Mouse (Mus musculus): ENCODE measurements at regions not wholly inside any gene's neighbourhood (a gene's known extent, or its start where the extent isn't known, plus 50 kb on each side); places are given as distances from the start of the nearest gene placed in this dataset.

DNA sequence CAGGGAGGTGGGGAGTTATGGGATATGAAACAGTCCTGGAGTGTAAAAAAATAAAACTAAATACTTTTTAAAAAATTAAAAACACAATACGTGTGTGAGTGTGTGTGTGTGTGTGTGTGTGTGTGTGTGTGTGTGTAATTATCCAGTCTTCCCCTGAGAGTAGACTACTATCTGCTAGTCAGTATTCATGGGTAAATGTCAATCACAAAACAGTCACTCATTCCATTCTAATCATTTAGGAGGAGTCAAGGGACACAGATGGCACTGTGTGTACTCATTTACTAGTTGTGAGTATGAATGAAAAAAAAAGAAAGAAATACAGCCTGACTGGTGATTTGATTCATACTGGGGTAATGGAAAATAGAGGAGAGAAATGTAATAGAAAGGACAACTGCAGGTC, 226.5 kb downstream of the Mpdz start:
- DNase-seq: no peak

GRCm38 (mm10) chr4:81217979-81218378, 224.6 kb downstream of the Mpdz start:
- no peak for DNase-seq

DNA sequence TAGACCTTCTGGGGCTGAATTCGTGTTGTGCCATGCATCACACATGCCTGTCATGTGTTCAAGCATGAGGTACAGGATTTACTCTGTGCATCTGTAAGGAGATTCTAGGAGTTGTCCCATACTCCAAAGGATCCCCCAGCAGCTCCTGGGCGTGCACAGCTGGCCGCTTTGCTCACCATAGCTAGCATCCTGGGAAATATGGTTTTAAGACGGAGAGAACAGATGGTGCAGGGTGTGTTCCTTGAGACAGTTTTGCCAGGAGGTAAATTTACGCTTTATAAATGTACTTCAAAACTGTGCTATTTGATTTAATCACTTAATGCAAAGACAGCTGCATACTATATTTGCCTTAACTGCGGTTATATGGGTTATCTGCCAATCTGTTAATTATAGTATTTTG, 220.6 kb downstream of the Mpdz start:
- no peak for DNase-seq

- DNase-seq: no peak
These were observed 220.0 kb downstream of the Mpdz start for GRCm38 (mm10) chr4:81222468-81223175.
